Mouse (Mus musculus): ENCODE data around the gene Cd160.

Gene Cd160

GRCm38 (mm10) chr3:96759695-96760094 is 69.5 kb downstream of the Cd160 start:
- peak; percentile 39 to 41 for DNase-seq (ENCODE audit: low spot score in 2 of 2)

GRCm38 (mm10) chr3:96757691-96758090 is 71.5 kb downstream of the Cd160 start:
- no peak for DNase-seq (ENCODE audit: low spot score in 2 of 2)

- no peak for DNase-seq (ENCODE audit: low spot score in 2 of 2)
Measured at GRCm38 (mm10) chr3:96755935-96756334, 73.2 kb downstream of the Cd160 start.
